Mouse (Mus musculus) heart, postnatal 0 days (tissue): ENCODE measurements at regions not wholly inside any gene's neighbourhood (a gene's known extent, or its start where the extent isn't known, plus 50 kb on each side); places are given as distances from the start of the nearest gene placed in this dataset.

Experiments used
- ATAC-seq: fragments of 200-750 bp; cut with Nextera tagmentation; 2 replicates; pipeline ENCODE4 v1.8.0; 2017; ENCODE audit warnings: low read depth, moderate number of reproducible peaks, moderate library complexity; ENCODE audit not compliant: insufficient read depth
- DNase-seq: peaks from one replicate; pipeline ENCODE4 v3.0.0-alpha.2; 2016; ENCODE audit warnings: low spot score
- H3K27ac ChIP-seq: fragments of 300-500 bp; sonication (generic); 2 replicates; pipeline ENCODE4 v1.5.1; 2014; ENCODE audit warnings: low read depth, mild to moderate bottlenecking
- H3K27me3 ChIP-seq: fragments of 300-500 bp; sonication (generic); 2 replicates; pipeline ENCODE4 v1.6.1; 2014; ENCODE audit warnings: low read length, mixed read lengths; ENCODE audit not compliant: control insufficient read depth, insufficient read depth
- H3K36me3 ChIP-seq: fragments of 300-500 bp; sonication (generic); replicated peaks from 2 replicates; pipeline ENCODE4 v1.6.1; 2014; ENCODE audit warnings: low read length, mixed read lengths; ENCODE audit not compliant: control insufficient read depth, insufficient read depth
- H3K4me1 ChIP-seq: fragments of 300-500 bp; sonication (generic); 2 replicates; pipeline ENCODE4 v1.6.1; 2014; ENCODE audit warnings: antibody characterized with exemption; ENCODE audit not compliant: control insufficient read depth, insufficient read depth
- H3K4me2 ChIP-seq: fragments of 300-500 bp; sonication (generic); 2 replicates; pipeline ENCODE4 v1.6.1; 2014; ENCODE audit warnings: low read depth, mild to moderate bottlenecking, low read length, moderate library complexity
- H3K4me3 ChIP-seq: fragments of 300-500 bp; sonication (generic); 2 replicates; pipeline ENCODE4 v1.5.1; 2014; ENCODE audit warnings: low read depth, low read length
- H3K9ac ChIP-seq: fragments of 300-500 bp; sonication (generic); replicated peaks from 2 replicates; pipeline ENCODE4 v1.6.1; 2014; ENCODE audit warnings: low read depth, low read length, mixed read lengths
- H3K9me3 ChIP-seq: fragments of 300-500 bp; sonication (generic); replicated peaks from 2 replicates; pipeline ENCODE4 v1.6.1; 2016; ENCODE audit warnings: low read length; ENCODE audit not compliant: control insufficient read depth
- CTCF ChIP-seq: IDR thresholded peaks from 2 replicates; pipeline ENCODE4 v1.5.1; 2016; ENCODE audit warnings: antibody characterized with exemption, control low read depth, low read depth
- EP300 ChIP-seq: IDR thresholded peaks from 2 replicates; pipeline ENCODE4 v1.6.1; 2016; ENCODE audit warnings: antibody characterized with exemption, low read depth
- WGBS: fragments of 180-500 bp; shearing (Covaris S2); extraction: QIAGEN DNeasy Blood & Tissue Kit; methylation state at CpG from one replicate; pipeline ENCODE4 v1.1.7; 2014; 5-methylcytosine and 5-hydroxymethylcytosine counted together

DNA sequence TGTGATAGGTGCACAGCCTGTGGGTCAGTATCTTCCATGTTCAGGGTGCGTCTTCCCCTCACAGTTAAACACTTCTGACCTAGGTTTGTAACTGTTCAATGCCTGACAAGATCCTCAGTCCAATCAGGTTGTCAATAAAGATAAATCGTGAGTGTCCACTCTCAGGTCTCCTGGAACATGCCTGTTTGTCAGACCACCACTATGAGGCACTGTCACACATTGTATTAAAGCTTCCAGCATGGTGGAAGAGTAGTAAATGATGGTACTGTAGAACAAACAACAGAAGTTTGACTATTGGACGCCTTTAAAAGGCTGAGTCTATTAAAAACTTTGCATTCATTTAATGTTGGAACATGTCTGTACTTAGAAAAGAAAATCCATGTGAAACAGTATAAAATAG is 249.6 kb upstream of the Nlrp1b start:
- Histone ChIP-seq H3K27ac (no peak overlapping the region), H3K4me3 (no peak overlapping the region), H3K36me3 (no peaks in the 10 kb centered on the region), H3K27me3 (no peaks in the 10 kb centered on the region), H3K4me1 (no peaks in the 10 kb centered on the region), H3K4me2 (no peak overlapping the region), H3K9me3 (no peaks in the 10 kb centered on the region), H3K9ac (no peak overlapping the region)
- TF ChIP-seq EP300 (no peak), CTCF (peak; percentile 17; the same call in 1 of the 2 replicates)
- ATAC-seq = no peak
- no peak for DNase-seq
- 54% methylated on average over 3 of the region's 3 CpGs for WGBS

DNA sequence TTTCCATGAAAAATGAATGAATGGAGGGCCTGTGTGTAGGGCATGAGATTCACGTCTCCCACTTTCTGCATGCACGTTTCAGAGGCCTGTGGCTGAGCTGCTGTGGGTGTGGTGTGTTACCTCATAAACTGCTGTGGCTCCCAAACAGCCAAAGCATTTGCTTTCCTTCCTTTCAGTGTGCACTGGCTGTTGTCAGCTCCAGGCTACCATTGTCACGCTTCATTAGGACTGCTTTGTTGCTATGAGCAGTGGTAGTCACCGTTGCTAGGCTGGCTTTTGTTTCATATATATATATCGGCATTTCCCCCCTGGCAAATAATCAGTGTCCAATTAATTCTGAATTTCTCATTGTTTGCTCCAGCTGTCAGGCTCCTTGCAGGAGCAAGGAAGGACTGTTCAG is 251.9 kb upstream of the Wscd1 start:
- TF ChIP-seq EP300 (no peak), CTCF (no peak)
- Histone ChIP-seq H3K4me3 (no peak overlapping the region), H3K4me1 (no peaks in the 10 kb centered on the region), H3K4me2 (no peak overlapping the region), H3K9ac (no peak overlapping the region), H3K36me3 (no peaks in the 10 kb centered on the region), H3K27ac (no peak overlapping the region), H3K9me3 (no peaks in the 10 kb centered on the region), H3K27me3 (no peaks in the 10 kb centered on the region)
- ATAC-seq (no peak), DNase-seq (no peak)
- WGBS = 61% methylated on average over 5 of the region's 5 CpGs

DNA sequence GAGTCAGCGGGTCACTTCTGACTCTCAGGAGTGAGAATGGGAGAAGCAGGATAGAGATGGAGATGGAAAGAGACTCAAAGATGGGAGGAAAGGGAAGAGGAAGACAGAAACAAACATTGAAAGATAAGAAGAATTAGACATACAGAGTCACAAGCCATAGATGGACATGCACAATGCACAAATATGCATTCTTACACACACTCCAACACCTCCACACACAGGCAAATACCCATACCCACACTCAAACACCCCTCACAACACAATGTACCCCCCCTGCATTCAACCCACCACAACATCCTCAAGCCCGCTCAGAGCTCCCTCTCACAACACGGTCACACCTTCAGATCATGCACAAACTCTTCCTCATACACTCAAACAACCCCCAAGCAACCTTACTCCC is 251.4 kb upstream of the Wscd1 start:
- H3K4me3 ChIP-seq = no peak overlapping the region
- no peak overlapping the region for H3K27ac ChIP-seq
- H3K4me2 ChIP-seq = no peak overlapping the region
- H3K36me3 ChIP-seq = no peaks in the 10 kb centered on the region
- no peaks in the 10 kb centered on the region for H3K4me1 ChIP-seq
- no peaks in the 10 kb centered on the region for H3K9me3 ChIP-seq
- ATAC-seq = no peak
- no peak overlapping the region for H3K9ac ChIP-seq
- no peak for DNase-seq
- no peak for TF ChIP-seq CTCF
- TF ChIP-seq EP300 = no peak
- WGBS = 80% methylated on average over 3 of the region's 3 CpGs
- no peaks in the 10 kb centered on the region for H3K27me3 ChIP-seq

DNA sequence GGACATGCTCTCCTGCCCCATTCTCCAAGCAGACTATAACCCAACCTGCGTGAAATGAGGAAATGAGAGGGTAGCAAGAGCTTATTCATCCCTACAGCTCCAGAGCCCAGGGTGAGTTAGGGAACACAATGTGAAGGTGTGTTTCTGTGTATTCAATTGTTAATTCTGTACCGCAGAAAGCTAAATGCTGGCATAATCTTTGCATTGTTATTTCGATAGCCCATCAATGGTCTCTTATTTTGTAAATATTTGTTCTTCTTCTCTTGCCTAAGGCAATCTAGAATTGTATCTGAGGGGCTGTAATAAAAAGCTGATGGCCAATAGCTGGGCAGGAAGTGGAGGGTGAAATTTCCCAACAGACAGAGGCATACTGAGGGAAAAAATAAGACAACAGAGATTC is 247.6 kb upstream of the Wscd1 start:
- no peak overlapping the region for H3K9ac ChIP-seq
- no peaks in the 10 kb centered on the region for H3K9me3 ChIP-seq
- H3K4me3 ChIP-seq = no peak overlapping the region
- no peaks in the 10 kb centered on the region for H3K4me1 ChIP-seq
- H3K4me2 ChIP-seq = no peak overlapping the region
- WGBS = 79% methylated on average over 3 of the region's 3 CpGs
- TF ChIP-seq CTCF = no peak
- TF ChIP-seq EP300 = no peak
- ATAC-seq (no peak), DNase-seq (no peak)
- no peaks in the 10 kb centered on the region for H3K36me3 ChIP-seq
- H3K27ac ChIP-seq = no peak overlapping the region
- H3K27me3 ChIP-seq = no peaks in the 10 kb centered on the region

DNA sequence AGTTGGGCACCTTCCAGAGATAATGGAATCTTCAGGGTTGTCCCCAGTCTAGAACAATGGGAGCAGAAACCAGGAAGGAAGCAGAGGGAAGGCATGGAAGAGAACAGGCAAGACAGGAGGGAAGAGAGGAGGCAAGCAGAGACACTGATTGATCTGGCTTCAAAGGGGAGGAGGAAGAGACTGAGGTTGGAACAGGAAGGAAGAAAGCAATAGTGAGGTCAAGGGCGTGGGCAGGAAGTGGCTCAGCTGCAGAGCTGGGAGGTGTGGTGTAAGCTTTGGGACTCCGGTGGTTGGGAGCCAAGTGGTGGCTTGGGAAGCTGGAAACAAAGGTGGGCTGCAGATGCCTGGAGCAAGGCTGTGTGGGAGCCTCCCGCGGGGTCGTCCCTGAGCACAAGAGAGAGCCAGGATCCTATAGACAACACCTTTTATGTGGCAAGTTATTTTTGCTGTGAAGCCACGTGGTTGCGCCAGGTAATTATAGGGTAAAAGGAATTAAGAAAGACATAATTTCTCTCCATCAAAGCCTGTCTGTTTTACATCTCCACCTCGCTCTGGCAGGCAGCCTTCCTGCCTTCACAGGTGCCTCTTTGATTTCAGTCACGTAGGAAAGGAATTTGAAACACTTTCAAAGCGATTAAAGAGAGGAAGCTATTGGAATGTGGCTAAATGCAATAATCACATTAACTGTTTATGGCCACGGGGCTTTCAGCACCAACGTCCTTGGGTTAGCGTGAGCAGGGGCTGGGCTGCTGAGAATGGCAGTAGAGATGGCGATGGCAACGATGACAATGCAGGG is 237.3 kb upstream of the Wscd1 start:
- Histone ChIP-seq H3K36me3 (no peaks in the 10 kb centered on the region), H3K9ac (no peak overlapping the region), H3K9me3 (no peaks in the 10 kb centered on the region), H3K27me3 (no peaks in the 10 kb centered on the region), H3K4me2 (no peak overlapping the region), H3K4me1 (no peaks in the 10 kb centered on the region), H3K4me3 (no peak overlapping the region), H3K27ac (no peak overlapping the region)
- ATAC-seq = no peak
- TF ChIP-seq CTCF = no peak
- no peak for DNase-seq
- 61% methylated on average over 15 of the region's 15 CpGs for WGBS

DNA sequence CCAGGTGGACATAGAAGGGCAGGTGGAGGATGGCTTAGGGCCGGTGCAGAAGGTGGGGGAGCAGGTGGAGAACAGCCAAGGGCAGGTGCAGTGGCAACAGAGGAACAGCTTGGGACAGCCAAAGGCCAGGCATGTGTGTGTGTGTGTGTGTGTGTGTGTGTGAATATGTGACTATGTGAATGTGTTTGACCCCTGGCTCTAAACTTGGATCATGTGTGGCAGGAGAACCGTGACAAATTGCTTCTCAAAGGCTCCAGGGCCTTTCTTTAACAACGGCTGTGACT is 236.7 kb upstream of the Wscd1 start:
- no peaks in the 10 kb centered on the region for H3K36me3 ChIP-seq
- no peak overlapping the region for H3K4me3 ChIP-seq
- 75% methylated on average over 3 of the region's 3 CpGs for WGBS
- ATAC-seq (no peak), DNase-seq (no peak)
- no peaks in the 10 kb centered on the region for H3K9me3 ChIP-seq
- no peak for TF ChIP-seq EP300
- no peak for TF ChIP-seq CTCF
- no peaks in the 10 kb centered on the region for H3K27me3 ChIP-seq
- H3K9ac ChIP-seq = no peak overlapping the region
- H3K27ac ChIP-seq = no peak overlapping the region
- H3K4me2 ChIP-seq = no peak overlapping the region
- H3K4me1 ChIP-seq = no peaks in the 10 kb centered on the region
